Mouse (Mus musculus) thymus, postnatal 10 days (tissue): ENCODE measurements at regions not wholly inside any gene's neighbourhood (a gene's known extent, or its start where the extent isn't known, plus 50 kb on each side); places are given as distances from the start of the nearest gene placed in this dataset.

Experiments
- DNase-seq, 2 experiments: peaks; one replicate each; pipeline ENCODE4 v3.0.0; 2021; ENCODE audit warnings: low spot score in 2 of 2

- DNase-seq: no peak
Observed at GRCm38 (mm10) chr19:60032667-60033066, 89.2 kb upstream of the Rab11fip2 start.

GRCm38 (mm10) chr19:60030212-60030788, 86.8 kb upstream of the Rab11fip2 start:
- DNase-seq: no peak

GRCm38 (mm10) chr19:60029720-60030119, 86.3 kb upstream of the Rab11fip2 start:
- DNase-seq: no peak

GRCm38 (mm10) chr19:60015614-60016300, 72.3 kb upstream of the Rab11fip2 start:
- no peak for DNase-seq

GRCm38 (mm10) chr19:59995557-59995956, 52.1 kb upstream of the Rab11fip2 start:
- no peak for DNase-seq
